Mouse (Mus musculus) mesoderm, embryonic 11.5 days (tissue): ENCODE results near the gene Ccdc47.

ENCODE experiments used
- DNase-seq: peaks from one replicate; pipeline ENCODE4 v3.0.0-alpha.2; 2012; ENCODE audit warnings: low read depth, low spot score

The Ccdc47 gene

GRCm38 (mm10) chr11:106160841-106161721, 55.1 kb downstream of the Ccdc47 start, which contains the start of the genes Gm10840 and Limd2:
Gene Gm10840 (plus strand): TSS chr11:106160850.
Gene Limd2 (minus strand): TSS chr11:106160860.
- DNase-seq = peak; percentile 32

- DNase-seq = peak; percentile 81
Observed at GRCm38 (mm10) chr11:106159921-106160840, 56.0 kb downstream of the Ccdc47 start.

GRCm38 (mm10) chr11:106159216-106159920, 56.8 kb downstream of the Ccdc47 start:
- DNase-seq = peak; percentile 61

- no peak for DNase-seq
Observed at GRCm38 (mm10) chr11:106158930-106159215, 57.3 kb downstream of the Ccdc47 start.

GRCm38 (mm10) chr11:106158081-106158929, 57.8 kb downstream of the Ccdc47 start:
- peak; percentile 14 for DNase-seq

- no peak for DNase-seq
Observed at GRCm38 (mm10) chr11:106157154-106157553, 59.0 kb downstream of the Ccdc47 start.

GRCm38 (mm10) chr11:106156257-106156656, 59.9 kb downstream of the Ccdc47 start:
- no peak for DNase-seq

- no peak for DNase-seq
Observed at GRCm38 (mm10) chr11:106155761-106156160, 60.4 kb downstream of the Ccdc47 start.

- DNase-seq = no peak
Observed at GRCm38 (mm10) chr11:106154770-106155169, 61.4 kb downstream of the Ccdc47 start.

GRCm38 (mm10) chr11:106154091-106154490, 62.1 kb downstream of the Ccdc47 start:
- no peak for DNase-seq

- DNase-seq = no peak
Observed at GRCm38 (mm10) chr11:106152132-106152531, 64.0 kb downstream of the Ccdc47 start.

GRCm38 (mm10) chr11:106151219-106151618, 64.9 kb downstream of the Ccdc47 start:
- DNase-seq = no peak
